Mouse (Mus musculus) cerebral cortex, adult 2 months (tissue): Measurements from ENCODE around the gene Igsf9.

ENCODE experiments used
- WGBS: fragments of 180-500 bp; shearing (Covaris S2); methylation state at CpG from one replicate; pipeline ENCODE4 v1.1.7; 2018; 5-methylcytosine and 5-hydroxymethylcytosine counted together

Gene Igsf9

GRCm38 (mm10) chr1:172519644-172520043 lies 38.1 kb downstream of the Igsf9 start:
- WGBS, result 72% methylated on average over 6 of the region's 6 CpGs

- WGBS, result 2% methylated on average over 28 of the region's 28 CpGs
These were observed 39.2 kb downstream of the Igsf9 start, which contains the start of gene Cfap45 for GRCm38 (mm10) chr1:172520576-172521440. Gene Cfap45, plus strand, starts transcription at chr1:172520801.

- 65% methylated on average over 7 of the region's 7 CpGs for WGBS
These were observed 40.9 kb downstream of the Igsf9 start for GRCm38 (mm10) chr1:172522524-172522923.

- WGBS, result 44% methylated on average over 12 of the region's 12 CpGs
These were observed 42.1 kb downstream of the Igsf9 start for GRCm38 (mm10) chr1:172523699-172524101.

GRCm38 (mm10) chr1:172525027-172525764 lies 43.6 kb downstream of the Igsf9 start:
- 61% methylated on average over 15 of the region's 15 CpGs for WGBS

- 72% methylated on average over 7 of the region's 7 CpGs for WGBS
These were observed 44.4 kb downstream of the Igsf9 start for GRCm38 (mm10) chr1:172525971-172526370.

- WGBS, result 66% methylated on average over 23 of the region's 23 CpGs
These were observed 44.9 kb downstream of the Igsf9 start for GRCm38 (mm10) chr1:172526380-172527081.

- WGBS, result 97% methylated on average over 10 of the region's 10 CpGs
These were observed 45.8 kb downstream of the Igsf9 start for GRCm38 (mm10) chr1:172527431-172527830.

- 16% methylated on average over 7 of the region's 7 CpGs for WGBS
These were observed 47.1 kb downstream of the Igsf9 start for GRCm38 (mm10) chr1:172528701-172529100.

GRCm38 (mm10) chr1:172530544-172531220 lies 49.1 kb downstream of the Igsf9 start:
- WGBS, result 72% methylated on average over 8 of the region's 8 CpGs

- 28% methylated on average over 13 of the region's 13 CpGs for WGBS
These were observed 51.0 kb downstream of the Igsf9 start for GRCm38 (mm10) chr1:172532551-172532950.

- 89% methylated on average over 16 of the region's 16 CpGs for WGBS
These were observed 53.5 kb downstream of the Igsf9 start for GRCm38 (mm10) chr1:172535116-172535515.

- whole genome bisulfite sequencing, result 60% methylated on average over 6 of the region's 6 CpGs
These were observed 58.2 kb downstream of the Igsf9 start for GRCm38 (mm10) chr1:172539827-172540226.

- 62% methylated on average over 11 of the region's 11 CpGs for WGBS
These were observed 58.8 kb downstream of the Igsf9 start for GRCm38 (mm10) chr1:172540283-172540820.

- WGBS, result 80% methylated on average over 4 of the region's 4 CpGs
These were observed 64.5 kb downstream of the Igsf9 start for GRCm38 (mm10) chr1:172546062-172546461.
